Mouse (Mus musculus) cerebellum, postnatal 14 days (tissue): Measurements from ENCODE around the gene Rassf7.

Experiments used
- DNase-seq, 2 experiments: peaks; one replicate each; pipeline ENCODE4 v3.0.0; 2021; ENCODE audit warnings: mixed read lengths in 2 of 2

The Rassf7 gene

DNA sequence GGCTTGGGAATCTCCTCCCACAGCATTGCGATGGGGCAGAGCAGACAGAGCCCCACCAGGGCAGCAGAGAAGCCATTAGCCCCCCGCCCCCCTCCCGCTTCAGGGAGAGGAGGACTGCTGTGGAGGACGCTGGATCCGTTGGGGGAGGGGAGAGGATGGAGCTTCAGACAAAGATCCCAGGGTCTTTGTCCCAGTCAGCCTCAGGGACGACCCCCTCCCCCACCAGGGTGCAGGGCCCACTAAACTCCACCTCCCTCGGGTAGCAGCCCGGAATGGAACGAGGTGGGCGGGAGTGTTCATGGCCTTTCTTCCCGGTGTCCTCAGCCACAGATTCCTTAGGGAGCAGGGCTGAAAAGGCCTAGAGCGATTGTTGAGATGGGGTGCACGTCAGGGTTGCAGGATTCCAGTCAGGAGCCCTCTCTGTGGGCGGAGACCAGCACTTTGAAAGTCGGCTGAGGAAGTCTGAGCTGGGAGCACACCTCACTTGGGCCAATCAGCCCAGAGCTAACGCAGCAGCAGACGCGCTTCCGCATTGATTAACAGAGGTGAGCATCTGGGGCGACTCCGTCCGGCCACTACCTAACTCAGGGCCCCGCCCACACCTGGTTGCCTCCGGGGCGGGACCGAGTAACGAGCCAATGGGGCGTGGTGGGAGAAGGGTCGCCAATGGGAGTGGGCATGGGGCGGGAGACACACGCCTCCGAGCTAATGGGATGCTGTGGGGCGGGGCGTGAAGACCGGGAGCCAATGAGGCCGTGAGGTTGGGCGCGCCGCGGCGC is at the start of gene Rassf7:
Rassf7 (plus strand) TSS at position 760 of the 779 bp plus-strand sequence.
- DNase-seq: peak; percentile 92 to 94

DNA sequence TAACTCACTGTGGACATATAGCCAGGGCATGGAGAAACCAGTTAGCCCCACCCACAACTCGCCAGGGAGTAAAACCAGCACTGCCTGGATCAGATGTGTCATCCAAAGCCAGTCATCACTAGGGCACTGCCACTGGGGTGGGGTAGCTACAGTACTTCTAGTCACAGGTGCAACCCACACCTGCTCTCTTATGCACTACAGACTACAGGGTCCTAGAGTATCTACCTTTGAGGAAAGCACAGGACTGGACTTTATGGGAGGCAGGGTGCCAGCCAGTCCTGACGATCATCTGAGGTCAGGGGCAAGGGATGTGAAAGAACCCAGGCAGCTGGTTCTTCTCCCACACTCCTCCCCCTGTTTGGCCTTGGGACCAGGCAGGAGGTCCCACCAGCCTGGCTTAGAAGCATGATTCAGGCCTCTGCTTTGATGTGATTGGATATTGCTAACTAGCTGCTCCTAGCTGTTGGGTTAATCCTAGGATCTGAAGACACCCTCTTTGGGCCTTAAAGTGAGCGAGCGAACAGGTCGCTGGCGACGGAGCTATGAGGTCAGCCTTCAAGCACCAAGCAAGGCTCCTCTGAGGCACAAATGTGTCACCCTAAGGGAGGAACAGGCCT is 47.7 kb upstream of the Rassf7 start:
- DNase-seq: peak in 1 of 2 experiments; percentile 30

DNA sequence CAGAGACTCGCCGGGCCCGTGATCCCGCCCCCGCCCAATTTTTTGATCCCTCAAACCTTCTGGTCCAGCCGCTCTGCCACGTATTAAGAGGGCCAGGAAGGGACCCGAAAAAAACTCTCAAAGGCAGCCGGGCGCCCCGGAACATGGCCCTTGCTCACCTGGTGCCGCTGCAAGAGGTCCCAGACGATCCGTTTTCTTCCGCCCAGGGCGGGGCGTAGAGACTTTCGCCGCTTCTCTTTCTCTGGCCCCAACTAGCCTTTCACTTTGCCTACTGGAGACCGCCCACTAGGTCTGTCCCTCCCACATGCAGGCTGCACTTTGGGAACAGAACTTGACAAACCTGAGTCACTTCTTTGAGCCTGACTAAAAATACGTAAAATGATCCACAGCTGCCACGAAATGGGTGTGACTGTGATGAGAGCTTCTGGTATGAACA is 47.1 kb upstream of the Rassf7 start:
- DNase-seq: peak in 1 of 2 experiments; percentile 15

DNA sequence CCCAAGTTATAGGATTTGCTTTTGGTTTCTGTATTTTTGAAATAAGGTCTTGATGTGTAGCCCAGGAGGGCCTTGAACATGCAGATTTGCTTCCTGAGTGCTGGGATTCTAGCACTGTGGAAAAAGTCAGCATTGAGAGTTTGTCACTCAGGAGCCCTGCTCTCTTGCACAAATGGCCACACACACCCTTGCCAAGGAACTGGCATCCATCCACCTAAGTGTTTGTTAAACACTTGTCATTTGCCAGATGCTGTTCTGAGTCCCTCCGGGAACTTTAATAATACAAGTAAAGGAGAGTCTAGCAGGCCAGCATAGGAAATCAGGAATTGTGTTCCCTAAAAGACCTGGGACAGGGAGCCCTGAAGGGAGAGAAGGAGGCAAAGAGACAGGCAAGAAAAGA is 46.4 kb upstream of the Rassf7 start:
- no peak for DNase-seq

DNA sequence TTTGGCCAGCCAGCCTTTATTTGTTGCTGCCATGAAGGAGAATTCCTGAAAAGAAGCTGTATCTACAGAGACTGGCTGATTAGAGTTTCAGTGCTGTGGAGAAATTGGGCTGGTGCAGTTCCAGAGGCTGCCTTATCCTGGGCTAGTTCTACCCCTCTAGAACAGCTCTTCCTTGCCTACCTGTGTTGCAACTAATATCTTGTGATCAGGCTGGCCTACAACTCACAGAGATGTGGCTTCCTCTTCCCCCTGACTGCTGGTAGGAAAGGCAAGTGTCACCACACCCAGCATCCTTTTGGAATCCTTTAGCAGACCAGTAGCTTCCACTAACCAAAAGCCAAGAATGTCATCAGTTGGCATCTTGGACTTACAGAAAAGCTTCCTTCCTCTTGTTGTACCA is 45.8 kb upstream of the Rassf7 start:
- DNase-seq: no peak

DNA sequence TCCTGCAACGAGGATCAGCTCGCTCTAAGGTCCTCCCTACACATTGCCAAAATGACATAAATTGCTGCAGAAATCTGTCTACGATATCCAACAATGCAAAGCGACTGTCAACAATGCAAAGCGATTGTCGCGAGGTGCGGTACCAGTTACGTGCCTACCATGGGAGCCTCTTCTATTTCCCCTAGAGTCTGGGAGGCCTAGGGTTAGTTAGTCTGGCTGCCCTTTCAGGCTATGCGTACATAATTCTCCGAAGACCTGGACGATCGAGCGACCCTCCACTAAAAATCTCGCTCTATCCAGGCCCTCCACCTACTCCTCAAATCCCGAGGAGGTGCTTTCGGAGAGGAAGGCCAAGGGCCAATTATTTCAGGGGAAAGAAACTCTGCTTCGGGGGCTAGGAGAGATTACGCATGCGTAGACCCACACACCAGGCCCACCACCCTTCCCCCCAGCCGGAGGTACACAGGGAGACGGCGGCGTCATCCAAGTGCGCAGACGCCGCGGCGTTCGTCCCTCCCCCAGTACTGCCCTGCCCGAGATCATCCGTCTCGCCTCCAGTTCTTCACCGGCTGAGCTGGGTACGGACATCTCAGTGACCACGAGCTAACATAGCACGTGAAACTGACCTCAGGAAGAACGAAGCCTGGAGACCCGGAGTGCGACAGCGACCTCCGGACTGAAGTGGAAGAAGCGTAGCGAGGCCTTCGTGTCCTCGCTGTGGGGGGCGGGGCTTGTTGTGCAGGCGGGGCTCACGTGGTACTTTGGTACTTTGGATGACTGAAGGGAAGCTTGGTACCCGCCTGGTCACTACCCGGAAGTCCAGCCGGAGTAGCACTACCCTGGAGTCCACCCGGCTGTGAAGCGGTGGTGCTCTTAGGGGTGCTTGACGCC is 43.3 kb upstream of the Rassf7 start, which contains the start of gene Rnh1:
Rnh1 (minus strand) TSS at position 742 of the 891 bp plus-strand sequence.
- peak; percentile 95 for DNase-seq

DNA sequence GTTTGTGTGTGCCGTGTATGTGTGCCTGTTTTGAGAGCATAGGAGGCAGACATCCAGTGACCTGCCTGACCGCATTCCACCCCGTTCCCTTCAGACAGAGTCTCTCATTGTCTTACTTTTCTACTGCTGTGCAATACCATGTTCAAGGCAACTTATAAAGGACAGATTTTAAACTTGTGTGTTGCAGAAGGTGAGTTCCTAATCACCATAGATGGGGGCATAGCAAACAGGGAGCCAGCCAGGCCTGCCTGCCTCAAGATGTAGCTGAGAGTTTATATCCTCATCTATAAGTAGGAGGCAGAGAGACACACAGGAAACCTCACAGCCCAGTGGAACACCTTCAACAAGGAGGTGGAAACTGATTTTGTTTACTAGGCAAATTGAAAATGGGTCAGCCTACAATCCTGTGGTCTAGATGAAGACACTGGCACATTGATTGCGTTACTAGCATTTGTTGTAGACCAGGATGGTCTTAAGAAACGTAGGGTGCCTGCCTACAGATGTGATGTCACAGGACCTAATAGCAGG is 42.3 kb upstream of the Rassf7 start:
- DNase-seq: no peak

DNA sequence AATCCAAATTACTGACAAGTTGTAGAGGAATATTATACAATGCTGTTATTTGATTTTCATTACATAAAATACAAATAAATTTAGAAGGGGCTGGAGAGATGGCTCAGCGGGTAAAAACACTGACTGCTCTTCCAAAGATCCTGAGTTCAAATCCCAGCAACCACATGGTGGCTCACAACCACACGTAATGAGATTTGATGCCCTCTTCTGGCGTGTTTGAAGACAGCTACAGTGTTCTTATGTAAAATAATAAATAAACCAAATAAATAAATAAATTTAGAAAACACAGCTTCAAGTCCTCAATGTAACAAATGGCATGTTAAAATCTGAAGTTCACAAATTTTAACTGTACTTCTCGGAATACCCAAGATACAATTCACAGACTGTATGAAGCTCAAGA is 40.6 kb upstream of the Rassf7 start:
- DNase-seq: no peak

DNA sequence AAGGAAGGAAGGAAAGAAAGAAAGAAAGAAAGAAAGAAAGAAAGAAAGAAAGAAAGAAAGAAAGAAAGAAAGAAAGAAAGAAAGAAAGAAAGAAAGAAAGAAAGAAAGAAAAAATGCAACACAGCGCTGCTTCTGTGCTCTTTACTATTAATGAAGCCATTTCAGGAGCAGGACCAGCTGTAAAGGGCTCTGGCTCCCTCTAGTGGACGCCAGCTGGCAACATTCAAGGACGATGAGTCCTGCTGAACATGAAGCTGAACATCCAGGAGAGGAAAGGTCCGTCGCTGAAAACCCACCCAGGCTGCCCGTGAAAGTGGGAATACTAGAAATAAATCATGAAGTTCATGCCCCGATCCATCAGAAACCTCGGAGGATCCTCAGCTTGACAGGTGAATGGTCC is 39.5 kb upstream of the Rassf7 start:
- DNase-seq: peak; percentile 94

DNA sequence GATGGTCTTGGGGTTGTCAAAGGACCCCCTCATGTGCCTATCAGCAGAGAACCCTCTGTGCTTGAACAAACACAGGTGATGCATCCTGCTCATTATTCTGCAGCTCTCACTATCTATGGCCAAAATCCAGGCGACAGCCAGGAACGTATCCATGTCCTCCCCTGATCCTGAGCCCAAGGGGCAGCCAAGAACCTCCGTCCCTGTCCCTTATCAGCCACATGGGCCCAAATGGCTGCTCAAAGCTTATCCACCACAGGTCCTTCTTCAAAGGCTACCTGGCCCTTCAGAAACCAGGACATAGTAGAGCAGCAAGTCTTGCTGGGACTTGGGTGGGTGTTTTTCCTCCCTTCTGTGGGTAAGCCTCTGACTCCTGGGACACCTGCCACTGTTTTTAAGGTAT is 27.5 kb upstream of the Rassf7 start:
- DNase-seq: no peak

DNA sequence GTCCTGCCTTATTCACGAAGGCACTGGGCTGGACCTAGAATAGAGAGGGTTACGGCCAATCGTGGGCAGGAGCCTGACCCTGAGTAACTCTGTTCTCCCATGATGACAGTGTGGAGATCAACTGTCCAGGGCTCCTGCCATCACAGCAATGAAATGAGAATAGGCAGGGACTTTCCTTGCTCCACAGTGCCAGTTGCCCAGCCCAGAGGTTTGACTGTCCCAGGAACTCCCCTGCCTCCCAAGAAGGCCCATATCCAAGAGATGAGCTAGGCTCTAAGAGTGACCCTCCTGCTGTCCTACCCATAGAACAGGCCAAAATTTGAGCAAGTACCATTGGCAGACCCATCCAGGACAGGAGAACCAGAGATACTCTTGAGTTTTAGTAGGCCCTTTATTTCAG is 26.9 kb upstream of the Rassf7 start:
- no peak for DNase-seq

DNA sequence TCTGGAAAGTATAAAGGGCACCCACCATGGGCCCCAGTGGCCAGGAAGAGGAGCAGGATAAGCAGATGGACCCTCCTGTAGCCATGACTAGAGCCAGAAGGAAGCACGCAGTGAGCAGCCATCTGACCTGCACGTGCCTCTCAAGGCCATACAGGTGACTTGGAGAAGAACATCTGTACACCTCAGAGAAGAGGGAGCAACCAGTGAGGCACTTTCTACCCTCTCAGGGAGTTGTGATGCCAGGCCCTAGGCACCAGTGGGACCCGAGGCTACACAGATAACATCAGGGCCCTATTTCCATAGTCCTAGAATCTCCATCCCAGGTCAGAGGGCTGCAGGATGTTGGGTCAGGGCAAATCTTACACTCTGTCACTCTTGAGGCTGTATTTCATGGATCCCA is 25.4 kb upstream of the Rassf7 start:
- no peak for DNase-seq

DNA sequence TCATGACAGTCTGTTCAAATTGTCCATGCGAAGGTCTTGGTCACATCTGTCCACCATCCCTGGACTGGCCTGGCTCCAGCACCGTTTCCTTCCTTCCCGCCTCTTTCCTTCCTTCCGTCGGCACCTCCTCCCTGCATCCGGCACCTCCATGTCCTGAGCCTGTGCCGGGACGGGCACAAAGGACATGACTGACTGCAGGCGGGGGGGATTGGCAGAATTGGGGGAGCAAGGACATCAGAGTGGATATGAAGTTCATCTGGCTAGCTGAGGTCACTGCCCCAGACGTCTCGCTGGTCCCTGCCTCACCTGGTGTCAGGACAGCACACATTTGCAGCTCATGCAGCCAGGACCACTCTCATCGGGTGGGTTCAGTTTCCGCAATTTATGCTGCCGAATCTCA is 24.6 kb upstream of the Rassf7 start:
- DNase-seq: no peak

DNA sequence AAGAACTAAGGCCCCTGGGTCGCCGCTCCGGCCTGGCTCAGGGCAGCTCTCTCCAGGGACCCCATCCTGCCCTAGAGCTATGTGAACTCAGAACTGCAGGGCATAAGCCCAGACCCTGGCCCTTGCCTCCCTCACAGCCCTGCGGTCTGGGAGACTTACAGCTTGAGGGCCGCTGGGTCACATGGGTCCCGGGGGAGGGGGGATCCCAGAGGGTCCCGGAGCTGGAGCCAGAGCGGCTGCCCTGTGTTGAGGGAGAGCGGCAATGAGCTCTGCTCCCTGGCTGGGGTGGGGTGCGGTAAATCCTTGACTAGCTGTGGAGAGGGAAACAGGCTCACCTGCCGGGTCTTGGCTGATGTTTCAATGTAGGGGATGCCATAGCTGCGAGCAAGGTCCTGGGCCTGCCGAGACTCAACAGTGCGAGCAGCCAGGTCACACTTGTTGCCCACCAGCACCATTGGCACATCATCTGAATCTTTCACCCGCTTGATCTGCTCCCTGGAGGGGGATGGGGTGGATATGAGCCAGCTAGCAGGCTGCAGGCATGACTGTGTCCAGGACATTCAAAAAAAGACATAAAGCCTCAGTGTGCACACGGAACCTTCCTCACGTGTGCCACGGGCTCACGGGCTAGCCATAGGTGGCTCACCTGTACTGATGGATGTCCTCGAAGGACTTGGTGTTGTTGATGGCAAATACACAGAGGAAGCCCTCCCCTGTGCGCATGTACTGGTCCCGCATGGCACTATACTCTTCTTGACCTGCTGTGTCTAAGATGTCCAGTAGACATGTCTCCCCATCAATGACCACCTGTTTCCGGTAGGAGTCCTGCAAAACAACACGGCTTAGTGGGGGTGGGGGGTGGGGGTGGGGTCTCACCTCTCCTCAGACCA is 23.6 kb upstream of the Rassf7 start:
- peak; percentile 26 to 40 for DNase-seq

DNA sequence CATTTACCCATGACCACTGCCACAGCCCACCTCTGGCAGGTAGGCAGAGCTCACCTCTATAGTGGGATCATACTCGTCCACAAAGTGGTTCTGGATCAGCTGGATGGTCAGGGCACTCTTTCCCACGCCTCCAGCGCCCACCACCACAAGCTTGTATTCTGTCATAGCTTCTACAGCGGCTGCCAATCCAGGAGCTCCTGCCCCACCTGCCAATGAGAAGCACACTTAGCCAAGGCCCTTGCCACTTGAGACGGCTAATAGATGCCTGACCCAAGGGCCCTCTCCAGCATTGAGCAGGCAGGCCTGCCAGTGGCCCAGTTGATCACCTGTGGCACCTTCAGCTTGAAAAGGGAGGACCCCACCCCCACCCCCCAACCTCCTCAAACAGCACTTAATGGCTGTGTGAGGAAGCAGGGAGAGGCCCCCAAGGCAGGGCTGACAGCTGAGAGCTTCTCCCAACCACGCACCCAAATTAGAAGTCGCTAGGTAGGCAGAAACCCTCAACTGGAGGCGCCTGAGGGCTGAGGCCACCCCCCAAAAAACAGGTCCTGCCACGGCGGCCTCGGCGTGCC is 22.8 kb upstream of the Rassf7 start:
- peak; percentile 22 to 32 for DNase-seq

DNA sequence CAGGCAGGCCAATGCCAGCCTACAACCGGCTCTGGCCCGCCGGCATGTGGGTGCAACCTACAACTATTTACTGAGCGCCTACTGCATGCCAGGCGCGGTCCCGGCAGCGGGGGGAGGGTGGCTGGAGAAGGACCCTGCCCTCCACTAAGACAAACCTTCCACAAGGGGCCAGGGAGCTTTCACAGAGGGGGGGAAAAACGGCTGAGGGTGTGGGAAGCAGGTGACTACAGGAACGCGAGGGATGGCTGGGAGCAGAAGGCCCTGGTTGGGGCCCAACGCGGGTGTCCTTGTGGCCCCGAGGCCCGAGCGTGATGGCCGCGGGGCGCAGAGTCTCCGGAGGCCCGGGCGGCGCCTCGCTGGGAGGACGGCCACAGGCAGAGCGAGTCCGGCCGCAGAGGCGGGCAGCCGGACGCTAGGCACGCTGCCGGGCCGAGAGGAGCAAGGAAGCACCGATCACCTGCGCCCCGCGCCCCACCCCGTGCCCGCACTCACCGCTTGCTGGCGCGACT is 22.3 kb upstream of the Rassf7 start:
- DNase-seq: peak in 1 of 2 experiments; percentile 64

DNA sequence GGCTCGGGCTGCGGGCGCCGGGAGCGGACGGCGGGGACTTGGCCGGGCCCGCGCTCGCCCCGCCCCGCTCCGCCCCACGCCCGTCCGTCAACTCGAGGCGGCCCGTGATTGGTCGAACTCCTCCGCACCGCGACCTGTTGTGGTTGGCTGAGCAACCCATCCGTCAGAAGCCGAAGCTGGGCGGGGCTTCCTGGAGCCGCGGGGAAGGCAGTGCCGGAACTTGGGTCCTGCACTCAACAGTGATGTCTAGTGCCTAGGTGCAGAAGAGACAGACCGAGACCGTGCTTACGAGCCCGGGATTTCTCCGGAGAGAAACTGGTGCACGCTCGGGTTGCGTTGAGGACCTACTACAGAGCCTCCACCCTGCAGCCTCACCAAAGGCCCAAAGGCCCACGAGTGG is 21.7 kb upstream of the Rassf7 start, which contains the start of the genes Hras and Lrrc56:
Hras (minus strand) TSS at position 58 of the 400 bp plus-strand sequence.
Lrrc56 (plus strand) TSS at position 210 of the 400 bp plus-strand sequence.
- peak; percentile 99 for DNase-seq

DNA sequence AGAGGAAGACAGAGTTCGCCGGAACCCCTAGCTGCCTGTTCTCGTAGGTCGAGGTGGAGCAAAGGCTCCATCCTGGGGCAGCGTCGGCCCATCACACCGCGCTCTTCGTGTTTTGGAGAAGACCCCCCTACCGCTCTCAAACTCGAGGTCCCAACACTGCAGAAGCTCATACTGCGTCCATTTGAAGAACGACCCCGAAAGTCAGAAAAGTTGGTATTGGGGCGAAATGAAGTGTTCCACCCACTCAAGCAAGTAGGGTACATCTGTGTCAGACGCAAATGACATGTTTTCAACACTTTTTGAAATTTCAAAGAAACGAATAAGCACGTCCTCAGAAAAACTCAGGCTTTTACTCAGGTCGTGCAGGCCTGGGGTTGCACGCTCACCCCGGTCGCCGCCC is 21.3 kb upstream of the Rassf7 start:
- no peak for DNase-seq

DNA sequence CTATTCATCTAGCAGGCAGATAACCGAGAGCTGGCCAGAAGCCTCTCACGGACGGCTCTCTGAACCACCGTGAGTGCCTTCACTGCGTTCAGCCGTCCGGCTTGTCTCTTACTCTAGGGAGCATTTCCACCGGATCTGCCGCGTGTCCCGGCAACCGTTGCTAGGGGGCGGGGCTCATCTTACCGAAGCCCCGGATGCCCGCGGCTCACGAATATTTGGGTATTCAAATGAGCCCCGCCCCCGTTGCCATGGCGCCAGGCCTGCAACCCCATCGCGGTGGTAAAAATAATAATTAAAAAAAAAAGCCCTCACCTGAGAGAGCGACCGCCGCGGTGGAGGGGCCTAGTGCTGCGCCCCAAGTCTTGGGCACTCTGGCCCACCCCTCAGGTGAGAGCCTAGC is 20.8 kb upstream of the Rassf7 start:
- peak; percentile 85 to 93 for DNase-seq

DNA sequence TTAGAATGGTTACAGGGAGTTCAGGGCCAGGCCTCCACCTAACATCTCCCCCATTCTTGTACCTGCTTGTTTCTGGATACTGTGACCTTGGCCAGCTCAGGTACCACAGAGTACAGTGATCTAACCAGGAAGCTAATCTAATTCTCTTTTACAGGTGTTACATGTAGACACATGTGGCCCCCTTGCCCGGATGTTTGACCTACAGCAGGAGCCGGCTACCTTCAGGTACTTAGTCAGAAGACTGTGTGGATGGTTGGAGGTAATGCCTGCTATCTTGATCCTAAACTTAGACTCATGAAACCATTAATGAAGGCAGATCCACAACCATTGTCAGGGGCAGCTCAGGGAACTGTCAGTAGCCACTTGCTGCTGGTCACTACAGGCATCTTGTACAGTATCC is 19.9 kb upstream of the Rassf7 start:
- no peak for DNase-seq

DNA sequence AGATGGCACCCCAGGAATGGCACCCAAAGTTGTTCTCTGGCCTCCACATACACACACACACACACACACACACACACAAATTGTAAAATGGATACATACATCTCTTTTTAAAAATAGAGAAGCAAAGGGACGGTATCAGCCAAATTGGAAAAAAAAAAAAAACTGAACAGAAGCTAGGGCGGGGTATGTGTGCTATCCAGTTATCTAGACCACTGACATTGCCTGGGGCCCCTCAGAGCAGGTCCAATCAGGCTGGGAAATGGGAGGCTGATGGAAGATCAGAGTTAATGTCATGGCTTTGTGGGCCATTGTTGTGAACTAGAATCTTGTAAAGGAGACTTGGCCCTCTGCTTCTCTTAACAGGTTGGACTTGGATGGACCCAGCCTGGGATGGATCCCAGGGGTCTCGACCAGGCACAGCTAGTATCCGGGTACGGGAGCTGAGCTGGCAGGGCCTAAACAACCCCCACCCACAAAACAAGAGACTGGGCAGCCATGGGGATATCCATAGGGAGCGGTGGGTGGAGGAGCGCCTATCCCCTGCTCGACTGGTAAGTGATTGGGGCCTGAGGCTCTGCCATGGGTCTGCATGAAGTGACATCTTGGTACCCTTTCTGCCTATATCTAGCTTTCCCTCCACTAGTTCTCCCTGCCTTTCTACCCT is 18.9 kb upstream of the Rassf7 start:
- no peak for DNase-seq
